Mouse (Mus musculus) thymus, postnatal 0 days (tissue): Measurements from ENCODE around the gene Met. TPM values are rescaled to one million over a fixed set of nuclear protein-coding genes. Genes with fewer than 3 reads are reported as not detected.

Experiments
- DNase-seq: peaks from one replicate; pipeline ENCODE4 v3.0.0-alpha.2; 2015; ENCODE audit warnings: low spot score
- polyA plus RNA-seq: library from polyadenylated mRNA; unstranded; fragments of >200 nt; fragmentation: Nextera tagmentation; extraction: Ambion mirVana; gene quantifications from 2 replicates; pipeline ENCODE4 v1.2.1, GENCODE M21; 2015

Met gene
- 0.33 and 0.34 TPM in 2 replicates for polyA plus RNA-seq

- DNase-seq: peak; percentile 8
Measured at GRCm38 (mm10) chr6:17463434-17464280, at the start of gene Met. Met (plus strand) TSS chr6:17463800.

- no peak for DNase-seq
Measured at GRCm38 (mm10) chr6:17418226-17418625, 45.4 kb upstream of the Met start.

- no peak for DNase-seq
Measured at GRCm38 (mm10) chr6:17422432-17422831, 41.2 kb upstream of the Met start.

GRCm38 (mm10) chr6:17429041-17429440 lies 34.6 kb upstream of the Met start:
- no peak for DNase-seq

GRCm38 (mm10) chr6:17429611-17430010 lies 34.0 kb upstream of the Met start:
- no peak for DNase-seq

DNA sequence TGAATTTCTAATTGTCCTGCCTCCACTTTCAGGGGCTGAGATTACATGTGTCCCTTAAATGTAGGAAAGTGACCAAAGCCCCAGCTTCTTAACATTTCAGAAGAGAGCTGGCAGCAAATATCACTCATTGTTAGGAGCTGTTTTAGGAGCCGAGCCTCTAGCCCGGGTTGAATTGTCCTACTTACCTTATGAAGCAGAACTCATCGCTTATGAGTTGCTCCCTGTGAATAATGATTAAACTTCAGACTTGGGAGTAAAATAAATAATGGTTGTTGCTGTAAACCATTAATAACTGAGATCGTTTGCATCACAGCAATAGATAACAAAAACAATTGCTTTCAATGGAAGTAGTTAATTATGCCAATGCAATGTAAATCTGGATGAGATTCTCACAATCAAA lies 20.3 kb upstream of the Met start:
- no peak for DNase-seq

DNA sequence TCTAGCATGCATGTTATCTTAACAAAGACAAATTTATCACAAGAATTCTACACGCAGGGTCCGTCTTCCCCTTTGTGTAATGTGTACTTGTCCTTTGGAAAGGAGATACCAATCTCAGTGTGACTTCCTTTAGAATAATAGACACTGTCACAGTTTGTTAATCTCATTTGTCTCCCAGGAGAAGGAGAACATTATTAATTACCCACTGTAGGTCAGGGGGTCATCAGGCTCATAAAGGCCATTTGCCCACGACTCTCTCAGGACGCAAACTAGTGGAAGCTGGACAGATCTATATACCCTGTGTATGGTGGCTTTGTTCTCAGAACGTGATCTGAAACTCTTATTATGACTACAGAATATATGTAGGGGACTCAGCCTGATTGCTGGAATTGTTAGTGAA lies 12.3 kb upstream of the Met start:
- no peak for DNase-seq

GRCm38 (mm10) chr6:17455116-17455515 lies 8.5 kb upstream of the Met start:
- no peak for DNase-seq

DNA sequence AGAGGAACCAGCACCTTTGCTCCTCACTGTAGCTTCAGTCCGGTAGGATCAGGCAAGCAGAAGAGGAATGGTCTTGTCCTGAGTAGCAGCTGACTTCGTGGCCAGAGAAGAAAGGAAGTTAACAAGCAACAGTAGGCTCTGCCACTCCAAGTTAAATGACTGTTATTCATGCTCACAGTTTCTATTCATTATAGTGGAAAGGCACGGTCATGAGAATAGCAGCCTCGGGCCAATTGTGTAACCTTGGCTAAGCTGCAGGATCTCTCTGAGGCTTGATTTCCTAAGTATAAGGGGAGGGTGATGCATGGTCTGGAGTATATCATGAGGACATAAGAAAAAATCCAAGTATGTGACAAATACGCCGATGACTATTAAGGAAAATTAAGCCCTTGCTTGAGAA lies 4.0 kb upstream of the Met start:
- no peak for DNase-seq

- no peak for DNase-seq
Measured at GRCm38 (mm10) chr6:17461435-17461834, 2.2 kb upstream of the Met start.

DNA sequence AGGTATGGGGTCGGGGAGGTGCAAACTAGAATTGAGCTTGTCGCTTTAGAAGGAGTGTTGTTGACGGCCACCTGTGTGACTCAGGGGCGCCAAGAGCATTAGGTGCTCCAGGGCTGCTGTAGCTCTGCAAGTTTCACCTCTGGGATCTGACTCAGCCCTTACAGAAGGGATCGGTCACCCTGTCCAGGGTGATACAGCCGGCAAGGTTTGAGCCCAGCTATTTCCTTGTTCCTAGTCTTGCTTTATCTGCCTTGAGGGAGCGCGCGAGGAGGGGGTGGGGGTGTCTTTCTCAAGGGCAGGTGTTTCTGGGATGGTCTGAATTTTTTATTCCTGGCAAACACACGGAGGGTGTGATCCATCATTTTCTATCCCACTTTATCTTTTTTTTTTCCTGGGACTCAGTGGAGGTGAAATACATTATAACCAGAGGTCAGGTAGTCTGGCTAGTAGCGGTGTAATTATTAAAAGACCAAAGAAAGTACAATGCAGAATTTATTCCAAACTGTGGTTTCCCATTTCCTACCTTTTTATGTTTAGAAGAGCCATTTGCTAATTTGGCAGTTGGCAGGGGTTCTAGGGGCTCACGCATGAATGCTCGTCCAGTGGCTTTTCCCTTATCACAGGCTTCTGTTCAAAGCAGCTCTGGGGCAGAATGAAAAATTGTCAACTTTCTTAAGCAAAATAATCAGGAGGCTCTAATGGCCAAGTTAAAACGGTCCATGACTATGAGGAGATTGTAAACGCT lies 853 bp downstream of the Met start:
- DNase-seq: no peak

DNA sequence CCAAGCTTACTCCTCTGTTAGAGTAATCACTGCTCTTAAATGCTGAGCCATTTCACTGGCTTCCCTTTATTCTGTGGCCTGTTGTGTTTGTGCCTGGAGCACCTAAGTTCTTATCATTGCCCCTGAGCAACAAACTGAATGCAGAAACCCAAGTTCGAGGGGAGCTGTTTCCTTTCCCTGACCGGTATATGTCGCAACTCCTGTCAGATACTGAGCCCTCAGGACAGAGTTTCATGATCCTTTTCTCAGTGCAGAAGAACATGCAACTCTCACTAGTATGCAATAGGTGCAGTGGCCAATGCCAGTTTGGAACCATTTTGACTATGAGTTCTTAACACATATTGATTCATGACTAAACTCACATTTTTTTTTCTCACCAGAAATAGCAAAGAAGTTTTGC lies 2.9 kb downstream of the Met start:
- DNase-seq: no peak

GRCm38 (mm10) chr6:17468993-17469392 lies 5.4 kb downstream of the Met start:
- no peak for DNase-seq

DNA sequence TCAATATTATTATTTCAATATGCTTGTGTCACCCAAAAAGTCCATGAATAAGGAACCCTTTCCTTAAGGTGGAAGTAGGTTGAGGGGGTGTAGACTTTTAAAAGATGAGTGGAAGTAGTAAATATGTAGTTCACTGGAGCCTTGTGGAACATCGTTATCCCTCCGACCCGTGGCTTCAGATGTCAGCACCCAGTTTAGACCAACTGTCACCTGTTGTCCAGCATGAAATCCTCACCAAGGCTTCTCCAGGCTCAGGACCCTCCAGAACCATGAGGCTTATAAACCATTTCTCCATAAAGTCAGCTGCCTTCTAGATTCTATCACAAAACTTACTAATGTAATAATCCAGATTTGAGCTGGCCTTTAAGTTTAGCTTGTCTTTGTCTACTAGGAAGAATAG lies 9.5 kb downstream of the Met start:
- no peak for DNase-seq

GRCm38 (mm10) chr6:17477823-17478222 lies 14.2 kb downstream of the Met start:
- DNase-seq: no peak

GRCm38 (mm10) chr6:17478252-17478651 lies 14.7 kb downstream of the Met start:
- DNase-seq: no peak

DNA sequence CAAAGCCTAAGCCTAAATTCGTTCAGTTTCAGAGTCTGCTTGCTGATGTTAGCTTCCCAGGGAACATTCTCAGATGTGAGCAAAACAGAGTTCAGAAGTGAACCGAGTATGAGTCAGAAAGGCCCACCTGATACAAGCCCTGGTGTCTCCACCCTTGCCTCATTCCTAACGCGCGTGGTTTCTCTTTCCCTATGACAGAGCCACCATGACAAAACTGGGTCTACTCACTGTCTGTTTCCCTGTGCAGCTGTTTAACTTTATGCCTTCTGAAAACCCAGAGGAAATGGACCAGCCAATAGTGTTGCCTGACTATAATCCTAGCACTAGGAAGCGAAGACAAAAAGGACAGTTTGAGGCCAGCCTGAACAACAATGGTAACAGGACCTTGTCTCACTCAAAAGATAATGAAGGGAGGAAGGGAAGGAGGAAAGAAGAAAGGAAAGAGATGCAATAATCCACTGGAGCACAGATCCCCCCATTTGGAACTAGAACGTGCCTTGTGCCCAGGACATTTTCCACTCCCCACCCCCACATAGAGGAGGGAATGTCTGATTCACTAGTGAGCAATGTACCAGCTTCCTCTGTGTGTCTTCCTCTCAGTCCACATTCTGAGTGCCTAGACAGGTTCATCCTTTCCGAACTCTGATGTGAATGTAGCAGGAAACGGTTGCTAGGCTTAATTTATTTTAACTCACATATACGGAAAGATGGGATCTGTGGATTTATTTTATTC lies 15.4 kb downstream of the Met start:
- DNase-seq: no peak

GRCm38 (mm10) chr6:17481068-17481467 lies 17.5 kb downstream of the Met start:
- no peak for DNase-seq

- no peak for DNase-seq
Measured at GRCm38 (mm10) chr6:17485244-17485643, 21.6 kb downstream of the Met start.

DNA sequence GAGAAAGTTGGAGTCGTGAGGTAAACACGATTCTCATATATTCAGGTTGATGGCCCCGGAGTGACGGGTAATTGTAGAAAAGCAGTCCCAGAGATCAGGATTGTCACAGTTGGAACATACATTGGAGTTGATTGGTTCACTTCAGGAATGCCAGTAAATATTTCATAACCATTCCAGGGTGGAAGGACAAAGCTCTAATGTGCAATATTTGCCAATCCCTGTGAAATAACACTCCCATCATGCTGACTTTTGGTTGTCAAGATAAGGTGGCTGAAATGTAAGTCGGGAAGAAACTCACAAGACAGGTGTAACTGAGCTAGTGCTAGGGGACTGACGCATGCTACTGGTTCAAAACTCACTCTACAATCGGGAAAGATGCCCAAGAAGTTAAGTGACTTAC lies 22.2 kb downstream of the Met start:
- no peak for DNase-seq

DNA sequence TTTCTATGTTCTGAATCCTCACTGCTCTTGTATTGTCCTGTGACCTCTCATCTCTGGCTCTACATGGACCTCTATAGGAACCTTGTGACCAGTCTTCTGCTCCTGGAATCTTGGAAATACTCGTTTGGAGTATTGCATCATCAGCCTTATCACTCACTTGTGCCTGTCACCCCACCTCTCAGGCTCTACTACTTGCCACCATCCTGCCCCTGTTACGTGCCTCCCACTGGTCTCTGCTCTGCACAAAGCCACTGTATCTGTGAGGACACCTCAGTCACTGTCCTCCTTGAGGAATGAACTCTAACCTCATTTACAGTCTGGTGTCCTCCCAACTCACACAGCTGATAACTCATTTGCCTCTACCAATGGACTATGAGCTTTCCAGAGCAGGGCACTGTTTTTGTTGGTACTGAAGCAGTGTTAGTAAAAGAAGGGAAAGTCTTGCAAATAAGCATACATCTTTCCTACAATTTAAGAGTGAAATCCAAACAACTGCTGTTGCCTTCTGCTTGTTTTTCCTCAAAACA lies 24.8 kb downstream of the Met start:
- no peak for DNase-seq

DNA sequence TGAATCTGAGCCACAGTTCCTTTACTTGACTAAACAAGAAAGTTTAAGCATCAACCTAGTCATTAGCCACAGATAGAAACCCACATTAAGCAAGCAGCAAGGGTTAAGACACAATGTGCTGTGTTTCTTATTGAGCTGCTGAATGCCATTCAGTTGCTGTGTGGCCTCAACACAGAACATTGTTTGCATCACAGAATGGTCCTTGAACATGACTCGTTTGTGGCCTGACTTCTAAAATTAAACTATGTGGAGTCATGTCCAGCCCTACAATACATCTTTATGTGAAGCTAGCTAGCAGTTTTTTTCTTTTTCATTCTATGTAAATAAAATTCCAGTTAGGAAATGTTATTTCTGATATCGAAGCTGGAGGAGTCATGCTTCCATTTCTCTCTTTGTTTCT lies 27.2 kb downstream of the Met start:
- no peak for DNase-seq
